Mouse (Mus musculus) liver, embryonic 11.5 days (tissue): ENCODE measurements around the gene Vps37c. TPM values are rescaled to one million over a fixed set of nuclear protein-coding genes. Genes with fewer than 3 reads are reported as not detected.
A peak's percentile ranks its signal among the peaks of the same experiment; 100 is the strongest.

ENCODE experiments used
- ATAC-seq: fragments of 200-750 bp; cut with Nextera tagmentation; replicated peaks from 2 replicates; pipeline ENCODE4 v1.8.0; 2017; ENCODE audit warnings: moderate number of reproducible peaks, mild to moderate bottlenecking, moderate TSS enrichment, moderate library complexity; ENCODE audit not compliant: low FRiP score
- DNase-seq: peaks from one replicate; pipeline ENCODE4 v3.0.0-alpha.2; 2017; ENCODE audit warnings: low spot score
- H3K27ac ChIP-seq: fragments of 300-500 bp; sonication (generic); 2 replicates; pipeline ENCODE4 v1.5.1; 2014; ENCODE audit warnings: mild to moderate bottlenecking, low read depth, low read length, control low read depth
- H3K27me3 ChIP-seq: fragments of 300-500 bp; sonication (generic); replicated peaks from 2 replicates; pipeline ENCODE4 v1.6.1; 2014; ENCODE audit warnings: low read length, mixed read lengths; ENCODE audit not compliant: control insufficient read depth, insufficient read depth
- H3K36me3 ChIP-seq: fragments of 300-500 bp; sonication (generic); 2 replicates; pipeline ENCODE4 v1.6.1; 2014; ENCODE audit warnings: mild to moderate bottlenecking, low read length, moderate library complexity, mixed read lengths; ENCODE audit not compliant: control insufficient read depth, insufficient read depth
- H3K4me1 ChIP-seq: fragments of 300-500 bp; sonication (generic); replicated peaks from 2 replicates; pipeline ENCODE4 v1.6.1; 2014; ENCODE audit warnings: low read length, mixed read lengths; ENCODE audit not compliant: control insufficient read depth, insufficient read depth
- H3K4me2 ChIP-seq: fragments of 300-500 bp; sonication (generic); 2 replicates; pipeline ENCODE4 v1.6.1; 2014; ENCODE audit warnings: mild to moderate bottlenecking, control low read depth, moderate library complexity
- H3K4me3 ChIP-seq: fragments of 300-500 bp; sonication (generic); 2 replicates; pipeline ENCODE4 v1.5.1; 2014; ENCODE audit warnings: low read depth, low read length, control low read depth
- H3K9ac ChIP-seq: fragments of 300-500 bp; sonication (generic); 2 replicates; pipeline ENCODE4 v1.6.1; 2014; ENCODE audit warnings: low read depth, low read length, control low read depth
- H3K9me3 ChIP-seq: fragments of 300-500 bp; sonication (generic); 2 replicates; pipeline ENCODE4 v1.6.1; 2016; ENCODE audit warnings: low read length, inconsistent platforms, mixed read lengths; ENCODE audit not compliant: control insufficient read depth
- WGBS: fragments of 180-500 bp; shearing (Covaris S2); extraction: QIAGEN DNeasy Blood & Tissue Kit; methylation state at CpG from one replicate; pipeline ENCODE4 v1.1.7; 2014; 5-methylcytosine and 5-hydroxymethylcytosine counted together
- polyA plus RNA-seq: library from polyadenylated mRNA; unstranded; fragments of >200 nt; fragmentation: Nextera tagmentation; extraction: Ambion mirVana; gene quantifications from 2 replicates; pipeline ENCODE4 v1.2.1, GENCODE M21; 2014

Vps37c gene
- polyA plus RNA-seq, 1 experiment from 2014 or later = 23.2 TPM

DNA sequence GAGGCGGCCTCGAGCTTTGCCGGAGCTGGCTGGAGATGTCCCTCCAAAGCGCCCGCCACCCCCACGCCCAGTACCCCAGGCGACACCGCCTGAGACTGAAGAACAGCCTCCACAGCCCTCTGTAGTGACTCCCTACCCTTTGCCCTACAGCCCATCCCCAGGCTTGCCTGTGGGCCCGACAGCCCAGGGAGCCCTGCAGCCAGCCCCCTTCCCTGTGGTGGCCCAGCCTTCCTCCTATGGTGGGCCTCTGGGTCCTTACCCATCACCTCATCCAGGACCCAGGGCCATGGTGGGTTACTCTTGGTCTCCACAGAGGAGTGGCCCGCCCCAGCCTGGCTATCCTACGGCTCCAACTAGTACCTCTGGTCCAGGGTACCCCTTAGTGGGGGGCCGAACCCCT, 24.1 kb downstream of the Vps37c start:
- ATAC-seq (no peak), DNase-seq (no peak)
- Histone ChIP-seq H3K4me1 (peaks cover 7% of the 10 kb centered on the region; the same call in 1 of the 2 replicates), H3K36me3 (peaks cover 14% of the 10 kb centered on the region; the same call in 1 of the 2 replicates), H3K27ac (no peak overlapping the region), H3K4me3 (no peak overlapping the region), H3K4me2 (no peak overlapping the region), H3K9me3 (no peaks in the 10 kb centered on the region), H3K9ac (no peak overlapping the region), H3K27me3 (no peaks in the 10 kb centered on the region)
- 91% methylated on average over 12 of the region's 12 CpGs for WGBS

- H3K9me3 ChIP-seq = no peaks in the 10 kb centered on the region
- peaks cover 14% of the 10 kb centered on the region; the same call in 1 of the 2 replicates for H3K36me3 ChIP-seq
- DNase-seq (no peak), ATAC-seq (no peak)
- H3K9ac ChIP-seq = no peak overlapping the region
- H3K27ac ChIP-seq = no peak overlapping the region
- H3K4me3 ChIP-seq = no peak overlapping the region
- no peaks in the 10 kb centered on the region for H3K27me3 ChIP-seq
- WGBS = 88% methylated on average over 10 of the region's 10 CpGs
- peaks cover 7% of the 10 kb centered on the region; the same call in 1 of the 2 replicates for H3K4me1 ChIP-seq
- H3K4me2 ChIP-seq = no peak overlapping the region
Measured at GRCm38 (mm10) chr19:10713551-10713950, 25.0 kb downstream of the Vps37c start.

DNA sequence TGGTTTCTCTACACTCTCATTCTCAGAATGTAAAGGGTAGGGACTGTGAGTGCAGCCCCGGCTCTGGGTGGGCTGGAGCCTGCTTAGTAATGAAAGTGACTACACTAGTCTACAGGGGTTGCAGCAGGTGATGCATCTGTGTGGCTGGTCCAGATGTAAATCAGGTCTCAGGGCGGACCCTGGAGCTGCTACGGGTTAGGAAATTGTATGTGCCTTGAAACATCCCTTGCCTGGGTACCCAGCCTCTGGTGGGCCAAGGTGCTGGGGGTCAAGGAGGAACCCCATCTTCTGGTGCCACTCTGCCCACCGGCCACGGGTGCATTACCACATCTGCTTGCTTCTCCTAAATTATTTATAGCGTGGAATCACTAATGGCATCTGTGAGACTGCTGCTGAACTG, 25.6 kb downstream of the Vps37c start:
- H3K9ac ChIP-seq = no peak overlapping the region
- peaks cover 14% of the 10 kb centered on the region; the same call in 1 of the 2 replicates for H3K36me3 ChIP-seq
- H3K4me2 ChIP-seq = no peak overlapping the region
- no peaks in the 10 kb centered on the region for H3K9me3 ChIP-seq
- no peaks in the 10 kb centered on the region for H3K27me3 ChIP-seq
- H3K4me3 ChIP-seq = no peak overlapping the region
- H3K27ac ChIP-seq = no peak overlapping the region
- WGBS = 84% methylated on average over 6 of the region's 6 CpGs
- no peak for DNase-seq
- peaks cover 5% of the 10 kb centered on the region; the same call in 1 of the 2 replicates for H3K4me1 ChIP-seq
- ATAC-seq = no peak

- Histone ChIP-seq H3K27me3 (no peaks in the 10 kb centered on the region), H3K36me3 (peaks cover 14% of the 10 kb centered on the region; the same call in 1 of the 2 replicates), H3K9me3 (no peaks in the 10 kb centered on the region), H3K4me3 (no peak overlapping the region), H3K27ac (no peak overlapping the region), H3K4me1 (no peaks in the 10 kb centered on the region), H3K9ac (no peak overlapping the region), H3K4me2 (no peak overlapping the region)
- ATAC-seq (peak; percentile 63; the same call in 1 of the 2 replicates), DNase-seq (no peak)
- 47% methylated on average over 4 of the region's 4 CpGs for WGBS
Measured at GRCm38 (mm10) chr19:10714682-10715475, 26.3 kb downstream of the Vps37c start.

- Histone ChIP-seq H3K27ac (no peak overlapping the region), H3K9ac (no peak overlapping the region), H3K4me1 (no peaks in the 10 kb centered on the region), H3K4me2 (no peak overlapping the region), H3K4me3 (no peak overlapping the region), H3K36me3 (peaks cover 14% of the 10 kb centered on the region; the same call in 1 of the 2 replicates), H3K9me3 (no peaks in the 10 kb centered on the region), H3K27me3 (no peaks in the 10 kb centered on the region)
- 91% methylated on average over 6 of the region's 6 CpGs for WGBS
- ATAC-seq = no peak
- DNase-seq = no peak
Measured at GRCm38 (mm10) chr19:10715476-10715875, 26.9 kb downstream of the Vps37c start.

DNA sequence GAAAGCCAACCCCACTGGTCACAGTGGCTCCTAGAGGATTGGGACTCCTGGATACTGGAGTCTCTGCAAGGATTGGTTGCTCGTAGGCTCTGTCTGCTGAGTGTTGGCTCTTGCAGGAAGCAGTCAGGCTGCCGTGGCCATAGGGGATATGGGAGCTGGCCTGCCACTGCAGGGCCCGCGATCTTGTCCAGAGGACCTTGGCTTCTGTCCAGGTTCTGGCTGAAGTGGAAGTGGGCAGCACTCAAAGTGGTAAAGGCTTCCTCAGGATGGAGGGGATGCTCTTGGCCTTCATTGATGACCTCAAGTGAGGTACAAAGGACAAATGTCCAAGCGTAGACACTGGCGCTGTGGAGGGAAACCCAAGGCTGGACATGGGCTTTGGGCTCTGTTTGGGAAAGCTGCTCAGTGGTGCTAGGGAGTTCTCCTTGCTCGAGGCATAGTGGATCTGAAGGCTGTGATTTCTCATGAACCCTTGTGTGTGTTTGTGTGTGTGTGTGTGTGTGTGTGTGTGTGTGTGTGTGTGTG, 29.8 kb downstream of the Vps37c start:
- Histone ChIP-seq H3K4me2 (no peak overlapping the region), H3K9ac (no peak overlapping the region), H3K27ac (no peak overlapping the region), H3K27me3 (0 out of 2 replicates have a peak, but pooled peaks cover 6% of the 10 kb centered on the region), H3K36me3 (peaks cover 2% of the 10 kb centered on the region; the same call in 1 of the 2 replicates), H3K4me3 (no peak overlapping the region), H3K9me3 (no peaks in the 10 kb centered on the region), H3K4me1 (no peaks in the 10 kb centered on the region)
- WGBS = 71% methylated on average over 7 of the region's 7 CpGs
- ATAC-seq (no peak), DNase-seq (no peak)

DNA sequence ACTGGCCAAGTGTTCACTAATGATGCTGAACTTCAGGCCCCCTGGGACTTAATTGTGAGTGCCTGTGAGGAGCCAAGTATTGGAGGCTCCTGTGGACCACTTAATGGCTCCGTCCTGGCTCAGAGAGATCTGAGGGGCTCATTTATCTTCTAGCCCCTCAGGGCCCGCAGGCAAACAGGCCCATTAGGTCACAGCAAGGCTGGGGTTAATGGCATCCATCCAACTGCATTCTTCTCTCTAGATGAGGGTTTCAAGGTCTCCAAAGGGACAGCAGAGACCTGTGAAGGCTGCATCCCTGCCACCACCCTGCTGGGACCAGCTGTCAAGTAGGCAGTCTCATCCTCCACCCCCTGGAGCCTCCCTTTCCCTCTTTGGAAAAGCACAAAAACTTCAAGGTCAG, 31.2 kb downstream of the Vps37c start:
- no peak for DNase-seq
- 50% methylated on average over 2 of the region's 2 CpGs for WGBS

GRCm38 (mm10) chr19:10720524-10720923, 32.0 kb downstream of the Vps37c start:
- Histone ChIP-seq H3K4me2 (no peak overlapping the region), H3K4me1 (no peaks in the 10 kb centered on the region), H3K9me3 (no peaks in the 10 kb centered on the region), H3K9ac (no peak overlapping the region), H3K4me3 (no peak overlapping the region), H3K27ac (no peak overlapping the region), H3K36me3 (no peaks in the 10 kb centered on the region), H3K27me3 (peaks cover 6% of the 10 kb centered on the region; the same call in 1 of the 2 replicates)
- ATAC-seq (no peak), DNase-seq (no peak)
- WGBS = 35% methylated on average over 3 of the region's 3 CpGs

More for the DNA sequence above, 31.2 kb downstream of the Vps37c start:
- Histone ChIP-seq H3K4me2 (no peak overlapping the region), H3K27me3 (peaks cover 6% of the 10 kb centered on the region; the same call in 1 of the 2 replicates), H3K27ac (no peak overlapping the region), H3K4me1 (no peaks in the 10 kb centered on the region), H3K4me3 (no peak overlapping the region), H3K36me3 (no peaks in the 10 kb centered on the region), H3K9ac (no peak overlapping the region), H3K9me3 (no peaks in the 10 kb centered on the region)
- ATAC-seq = no peak
